Mouse (Mus musculus) right cerebral cortex, postnatal 10 days (tissue): ENCODE data around the gene Srcin1.
A peak's percentile ranks its signal among the peaks of the same experiment; 100 is the strongest.

Experiments
- DNase-seq, 2 experiments: peaks; one replicate each; pipeline ENCODE4 v3.0.0; 2021; ENCODE audit warnings: low spot score in 2 of 2

Gene Srcin1

GRCm38 (mm10) chr11:97576136-97576906 is at the start of gene Srcin1:
TSS of gene Srcin1 (minus strand) at chr11:97576186.
- DNase-seq = peak; percentile 85 to 86

- no peak for DNase-seq
Observed at GRCm38 (mm10) chr11:97625551-97625950, 49.6 kb upstream of the Srcin1 start.

DNA sequence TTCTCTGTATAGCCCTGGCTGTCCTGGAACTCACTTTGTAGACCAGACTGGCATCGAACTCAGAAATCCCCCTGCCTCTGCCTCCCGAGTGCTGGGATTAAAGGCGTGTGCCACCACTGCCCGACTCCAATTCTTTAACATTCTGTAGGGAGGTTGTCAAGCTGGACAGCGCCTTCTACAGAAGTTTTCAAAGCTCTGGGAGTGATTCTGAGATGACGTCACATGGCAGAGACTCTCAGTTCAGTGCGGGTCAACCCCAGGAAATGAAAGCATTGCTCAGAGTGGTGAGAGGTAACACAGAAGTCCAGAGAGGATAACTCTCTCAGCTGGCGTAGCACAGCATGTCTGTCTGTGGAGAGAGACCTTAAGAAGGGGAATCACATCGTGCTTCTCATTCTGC is 47.2 kb upstream of the Srcin1 start:
- no peak for DNase-seq

GRCm38 (mm10) chr11:97622440-97622839 is 46.5 kb upstream of the Srcin1 start:
- DNase-seq = peak; percentile 81 to 85

DNA sequence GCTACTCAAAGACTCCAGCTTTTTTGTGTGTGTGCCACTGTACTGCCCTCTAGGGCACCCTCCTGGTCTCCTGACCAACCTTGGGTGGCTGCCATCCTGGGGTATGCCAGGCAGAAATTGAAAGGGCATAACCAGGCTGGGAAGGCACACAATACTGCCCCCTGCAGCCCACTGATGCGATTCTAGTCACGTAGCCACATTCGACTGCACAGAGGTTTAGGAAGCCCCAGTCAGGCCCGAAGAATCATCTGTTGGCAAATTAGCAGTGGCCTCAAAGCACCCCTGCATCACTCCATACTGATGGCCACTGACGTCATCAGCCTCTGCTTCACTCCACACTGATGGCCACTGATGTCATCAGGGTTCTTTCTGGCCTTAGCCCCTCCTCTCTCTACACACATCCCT is 43.4 kb upstream of the Srcin1 start:
- DNase-seq = peak; percentile 83 to 84

DNA sequence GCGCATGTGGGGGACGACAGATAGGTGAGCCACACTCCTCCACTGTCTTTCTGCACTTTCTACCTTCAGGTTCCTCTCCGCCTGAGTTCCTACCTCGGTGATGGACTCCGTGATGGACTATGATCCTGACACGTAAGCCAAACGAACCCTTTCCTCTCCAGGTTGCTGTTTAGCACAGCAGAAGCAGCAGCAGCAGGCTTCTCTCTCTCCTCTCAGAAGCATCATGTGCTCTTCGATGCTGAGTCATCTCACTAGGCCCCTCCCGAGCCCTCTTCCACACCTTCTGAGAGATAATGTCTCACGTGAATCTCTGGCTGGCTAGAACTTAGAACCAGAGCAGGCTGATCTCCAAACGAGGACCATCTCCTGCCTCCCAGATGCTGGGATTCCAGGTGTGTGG is 42.4 kb upstream of the Srcin1 start:
- no peak for DNase-seq

- no peak for DNase-seq
Observed at GRCm38 (mm10) chr11:97615276-97615675, 39.3 kb upstream of the Srcin1 start.

GRCm38 (mm10) chr11:97611076-97611475 is 35.1 kb upstream of the Srcin1 start:
- peak; percentile 84 to 85 for DNase-seq

DNA sequence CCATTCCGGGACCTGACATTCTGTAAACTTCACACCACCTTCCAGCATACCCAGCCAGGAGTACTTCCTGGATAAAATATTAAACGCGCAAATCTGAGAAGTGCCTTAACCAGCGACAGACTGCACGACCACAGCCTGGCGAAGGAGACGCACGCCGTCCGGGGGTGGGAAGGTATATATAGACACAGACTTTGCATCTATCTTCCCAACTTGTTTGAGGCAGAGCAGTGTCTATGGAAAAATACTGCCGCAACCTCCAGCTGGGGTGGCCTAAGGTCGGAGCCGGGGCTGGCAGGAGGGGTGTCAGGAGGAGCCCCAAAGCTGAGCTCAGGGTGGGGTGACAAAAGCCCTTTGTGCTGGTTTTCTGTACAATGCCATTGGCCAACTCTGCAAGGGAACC is 33.8 kb upstream of the Srcin1 start:
- peak; percentile 72 to 82 for DNase-seq

- DNase-seq = no peak
Observed at GRCm38 (mm10) chr11:97608933-97609332, 32.9 kb upstream of the Srcin1 start.

DNA sequence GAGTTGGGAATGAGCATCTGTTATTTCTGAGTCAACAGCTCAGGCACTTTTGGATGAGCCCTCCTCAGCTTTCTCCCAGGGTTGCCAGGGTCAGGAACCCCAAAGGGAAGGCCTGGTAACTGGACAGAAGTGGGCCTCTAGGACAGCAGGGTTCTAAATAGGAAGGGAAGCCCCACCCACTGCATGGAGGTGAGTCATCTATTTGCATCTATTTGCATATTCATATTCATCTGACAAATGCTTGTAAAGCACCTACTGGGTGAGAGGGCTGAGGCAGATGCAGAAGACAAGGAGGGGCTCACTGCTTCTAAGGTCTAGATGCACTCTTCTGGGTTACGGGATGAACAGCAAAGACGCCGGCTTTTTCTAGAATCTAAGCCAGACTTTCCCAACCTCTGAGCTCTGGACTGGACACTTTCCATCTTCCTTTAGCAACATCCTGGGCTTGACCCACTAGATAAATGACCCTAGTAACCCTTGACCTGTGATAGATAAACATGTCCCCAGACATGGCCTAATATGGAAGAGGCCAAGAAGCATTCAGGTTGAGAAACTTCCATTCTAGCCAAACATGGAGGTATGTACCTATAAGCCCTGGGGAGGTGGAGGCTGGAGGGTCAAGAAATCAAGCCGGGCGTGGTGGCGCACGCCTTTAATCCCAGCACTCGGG is 31.2 kb upstream of the Srcin1 start:
- no peak for DNase-seq

DNA sequence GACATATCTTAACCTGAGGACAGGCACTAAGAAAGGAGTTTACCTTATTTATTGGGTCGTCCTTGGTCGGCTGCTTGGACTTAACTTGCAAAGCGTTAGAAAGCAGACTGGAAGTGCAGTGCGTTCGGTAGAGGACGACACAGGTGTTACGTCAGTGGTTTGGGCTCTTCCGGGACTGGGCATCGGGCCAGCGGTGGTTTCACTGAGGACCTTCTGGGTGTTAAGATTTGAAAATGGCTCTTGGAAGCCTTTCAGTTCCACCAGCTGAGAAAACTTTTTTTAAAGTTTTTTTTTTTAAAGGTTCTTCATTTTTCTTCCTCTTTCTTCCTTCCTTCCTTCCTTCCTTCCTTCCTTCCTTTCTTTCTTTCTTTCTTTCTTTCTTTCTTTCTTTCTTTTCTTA is 27.9 kb upstream of the Srcin1 start:
- DNase-seq = no peak

DNA sequence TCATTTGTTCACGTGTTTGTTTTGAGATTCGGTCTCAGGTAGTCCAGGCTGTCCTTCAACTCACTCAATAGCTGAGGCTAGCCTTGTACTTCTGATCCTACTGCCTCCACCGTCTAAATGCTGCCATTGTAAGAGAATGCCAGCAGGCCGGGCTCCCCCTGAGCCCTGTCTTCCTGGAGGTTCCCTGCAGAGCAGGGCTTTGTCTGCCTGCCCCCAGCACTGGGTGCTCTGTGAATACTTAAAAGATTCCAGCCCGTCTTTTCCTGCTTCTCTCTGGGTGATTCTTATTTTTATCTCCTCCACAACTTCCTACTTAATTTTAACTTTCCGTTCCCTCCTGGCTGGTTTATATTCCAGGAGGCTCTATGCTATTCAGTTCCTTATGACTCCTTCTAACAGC is 26.2 kb upstream of the Srcin1 start:
- DNase-seq = no peak

GRCm38 (mm10) chr11:97599104-97599503 is 23.1 kb upstream of the Srcin1 start:
- no peak for DNase-seq

GRCm38 (mm10) chr11:97597945-97598691 is 22.1 kb upstream of the Srcin1 start:
- DNase-seq = no peak

DNA sequence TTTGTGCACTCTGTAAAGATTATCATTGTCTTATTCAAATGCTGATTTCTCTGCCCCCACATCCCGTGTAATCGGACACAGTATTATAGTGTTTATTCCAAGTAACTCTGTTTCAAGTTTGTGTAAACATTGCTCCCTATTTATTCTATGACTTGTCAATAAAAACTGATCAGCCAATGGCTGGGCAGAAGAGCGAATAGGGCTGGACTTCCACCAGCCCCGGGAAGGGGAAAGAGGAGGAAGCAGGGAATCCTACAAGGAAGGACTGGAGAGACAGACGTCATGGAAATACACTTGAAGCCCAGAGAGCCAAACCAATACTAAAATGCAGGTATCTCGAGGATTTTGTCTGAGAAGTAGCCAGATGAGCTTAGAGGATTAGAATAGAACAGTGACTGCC is 18.1 kb upstream of the Srcin1 start:
- no peak for DNase-seq

- no peak for DNase-seq
Observed at GRCm38 (mm10) chr11:97591910-97592309, 15.9 kb upstream of the Srcin1 start.

GRCm38 (mm10) chr11:97590227-97590960 is 14.4 kb upstream of the Srcin1 start:
- peak; percentile 67 to 77 for DNase-seq

GRCm38 (mm10) chr11:97589216-97589615 is 13.2 kb upstream of the Srcin1 start:
- peak in 1 of 2 experiments; percentile 62 for DNase-seq

GRCm38 (mm10) chr11:97585932-97586331 is 9.9 kb upstream of the Srcin1 start:
- no peak for DNase-seq

DNA sequence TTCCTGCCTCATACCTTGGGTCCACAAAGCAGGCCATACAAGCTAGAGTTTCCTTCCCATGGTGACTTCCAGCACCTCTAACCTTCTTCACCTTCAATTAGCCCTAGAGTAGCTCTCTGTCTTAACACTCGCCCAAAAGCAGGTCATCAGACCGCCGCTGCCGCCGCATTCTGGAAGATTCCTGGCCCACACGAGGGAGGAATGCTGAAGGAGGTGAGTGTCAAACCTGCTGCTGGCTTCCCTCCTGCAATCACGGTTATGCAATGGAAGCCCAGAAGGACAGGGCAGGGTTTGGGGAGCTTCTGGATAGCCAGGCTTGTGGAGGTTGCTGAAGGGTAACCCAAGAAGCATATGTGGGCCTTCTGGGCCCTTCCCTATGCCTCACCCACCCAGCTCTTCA is 8.5 kb upstream of the Srcin1 start:
- DNase-seq = no peak
